Mouse (Mus musculus): ENCODE measurements at regions not wholly inside any gene's neighbourhood (a gene's known extent, or its start where the extent isn't known, plus 50 kb on each side); places are given as distances from the start of the nearest gene placed in this dataset.

DNA sequence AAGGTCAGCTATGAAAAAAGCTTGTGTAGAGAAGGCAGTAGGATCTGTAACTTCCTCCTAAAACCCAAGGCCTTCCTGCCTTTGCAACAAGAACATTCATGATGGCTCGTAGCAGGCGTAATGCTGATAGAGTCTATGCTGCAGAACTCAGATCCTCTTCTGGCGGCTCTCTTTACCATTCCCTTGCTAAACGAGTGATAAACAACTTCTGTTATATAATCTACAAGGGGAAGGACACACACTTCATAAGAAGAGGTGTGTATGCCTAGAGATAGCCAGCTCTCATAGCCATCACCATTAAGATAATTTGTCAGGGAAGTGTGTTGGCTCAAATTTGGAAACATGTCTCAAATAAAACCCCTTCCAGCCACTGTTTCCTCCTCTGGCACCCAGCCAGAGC lies 441.9 kb downstream of the Gpam start:
- H3K36me3 ChIP-seq: no peaks in the 10 kb centered on the region
- H3K4me1 ChIP-seq: no peaks in the 10 kb centered on the region
- H3K27me3 ChIP-seq: no peaks in the 10 kb centered on the region
- ATAC-seq (replicated peaks; ENCODE audit: low FRiP score): no peak
- no peak overlapping the region for H3K9ac ChIP-seq
- H3K4me2 ChIP-seq: no peak overlapping the region
- H3K9me3 ChIP-seq (replicated peaks): no peaks in the 10 kb centered on the region
- H3K27ac ChIP-seq: no peak overlapping the region
- no peak overlapping the region for H3K4me3 ChIP-seq (replicated peaks)
- 88% methylated on average over 4 of the region's 4 CpGs for WGBS
